Mouse (Mus musculus) adrenal gland (tissue): ENCODE measurements around the gene Sult2a5.

Experiments used
- intact Hi-C: fragments of 180-260 bp; cut with DNase I; formaldehyde crosslinking; loops from one replicate; pipeline ENCODE4 v1.15.1; 2025
- long read RNA-seq, 2 experiments: library from polyadenylated mRNA; unstranded; transcript quantifications; one replicate each; pipeline ENCODE4 v2.0.0; 2020; ENCODE audit warnings: borderline replicate concordance in 1 of 2; ENCODE audit not compliant: insufficient replicate concordance in 1 of 2

Gene Sult2a5
- long read RNA-seq, experiment 1 = 0 reads
- long read RNA-seq, experiment 2 = 0 reads

- intact Hi-C loops = no loop called here
Measured at GRCm38 (mm10) chr7:13623667-13624066, at the start of gene Sult2a5. Gene Sult2a5 (plus strand): TSS chr7:13623967.
